Comparison of ENCODE assay signal across 7 mouse cellular contexts in the genomic region with DNA sequence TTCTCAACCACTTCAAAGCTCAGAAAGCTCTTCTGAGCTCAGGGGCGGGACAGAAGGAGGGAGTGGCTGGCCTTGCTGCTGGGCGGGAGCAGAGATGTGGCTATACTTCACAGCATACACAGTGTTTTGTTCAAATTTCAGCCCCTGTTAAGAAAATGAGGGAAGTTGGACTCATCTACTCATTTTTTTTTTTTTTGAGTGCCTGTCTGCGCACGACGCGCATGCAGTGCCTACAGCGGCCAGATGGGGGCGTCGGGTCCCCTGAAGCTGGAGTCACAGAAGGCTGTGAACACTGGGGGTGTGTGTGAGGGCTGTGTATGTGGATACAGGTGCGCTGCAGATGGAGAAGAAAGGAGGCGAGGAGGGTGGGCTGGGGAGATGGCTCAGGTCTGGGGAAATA. TPM values are rescaled to one million over a fixed set of nuclear protein-coding genes. Genes with fewer than 3 reads are reported as not detected.
DNase-seq lines count a peak whose midpoint lies in the region; ATAC-seq and TF ChIP-seq lines count a peak whose summit lies in the region.

No protein-coding gene starts in this region.

- H3K4me2 ChIP-seq in intestine, embryonic 16.5 days (ENCODE audit: low read depth, low read length) = peak overlapping the region; percentile 78
- no peak overlapping the region for H3K4me2 ChIP-seq in midbrain, embryonic 11.5 days

- peak overlapping the region; percentile 82 for H3K9ac ChIP-seq in intestine, embryonic 16.5 days (ENCODE audit: low read depth, low read length)
- H3K9ac ChIP-seq in midbrain, embryonic 11.5 days (ENCODE audit: low read length) = no peak overlapping the region

- H3K4me1 ChIP-seq in cortical plate, adult 2 months (ENCODE audit: control insufficient read depth, insufficient read depth, low read length) = peaks cover 5% of the 10 kb centered on the region
- H3K4me1 ChIP-seq in intestine, embryonic 16.5 days (ENCODE audit: control insufficient read depth, insufficient read depth, low read length) = peaks cover 58% of the 10 kb centered on the region
- H3K4me1 ChIP-seq in midbrain, embryonic 11.5 days (ENCODE audit: control insufficient read depth, insufficient read depth, low read length) = peaks cover 33% of the 10 kb centered on the region

- ATAC-seq in intestine, embryonic 16.5 days = no peak
- no peak for ATAC-seq in midbrain, embryonic 11.5 days (ENCODE audit: low FRiP score)

- intact Hi-C loops in left cerebral cortex, postnatal 4 days (cut with DNase I) = loop anchor here (10.0 kb wide), 1 partner anchor 128 kb away; the partner anchor contains the start of gene Stk11

- 3% methylated on average over 11 of the region's 11 CpGs for WGBS in intestine, embryonic 16.5 days
- 4% methylated on average over 11 of the region's 11 CpGs for WGBS in midbrain, embryonic 11.5 days

- no peaks in the 10 kb centered on the region for H3K27me3 ChIP-seq in intestine, embryonic 16.5 days (replicated peaks; ENCODE audit: control insufficient read depth, insufficient read depth, low read length)
- peaks cover 38% of the 10 kb centered on the region for H3K27me3 ChIP-seq in midbrain, embryonic 11.5 days (ENCODE audit: control insufficient read depth, insufficient read depth, low read length)

- peaks cover under 1% of the 10 kb centered on the region; the same call in 1 of the 2 replicates for H3K36me3 ChIP-seq in intestine, embryonic 16.5 days (ENCODE audit: control insufficient read depth, insufficient read depth, low read length)
- no peaks in the 10 kb centered on the region for H3K36me3 ChIP-seq in midbrain, embryonic 11.5 days (ENCODE audit: control insufficient read depth, insufficient read depth, low read length)

- no peak for TF ChIP-seq POLR2A in cortical plate, adult 2 months (IDR thresholded peaks at IDR 0.05; ENCODE audit: extremely low read depth, insufficient read depth, low read length)

- H3K27ac ChIP-seq in cortical plate, adult 2 months (ENCODE audit: insufficient read depth, low read length) = no peak overlapping the region
- H3K27ac ChIP-seq in intestine, embryonic 16.5 days (ENCODE audit: low read length) = peak overlapping the region; percentile 96
- no peak overlapping the region for H3K27ac ChIP-seq in midbrain, embryonic 11.5 days (ENCODE audit: low read depth, low read length)

- H3K9me3 ChIP-seq in intestine, embryonic 16.5 days (ENCODE audit: control insufficient read depth, low read length) = peaks cover 3% of the 10 kb centered on the region
- peaks cover 5% of the 10 kb centered on the region; the same call in 1 of the 2 replicates for H3K9me3 ChIP-seq in midbrain, embryonic 11.5 days (ENCODE audit: control insufficient read depth, low read length)

- no peak overlapping the region for H3K4me3 ChIP-seq in cortical plate, adult 2 months (ENCODE audit: insufficient read depth, low read length)
- peak overlapping the region; percentile 16 for H3K4me3 ChIP-seq in intestine, embryonic 16.5 days (ENCODE audit: low read length)
- no peak overlapping the region; the same call in 1 of the 2 replicates for H3K4me3 ChIP-seq in midbrain, embryonic 11.5 days (ENCODE audit: low read depth, low read length)

- DNase-seq in adipocyte (ENCODE audit: low spot score) = peak; percentile 63
- peak; percentile 86 to 90 for DNase-seq in gastrocnemius, postnatal 4 days (ENCODE audit: low spot score in 2 of 2)
- DNase-seq in left cerebral cortex, postnatal 4 days = peak; percentile 91
- peak; percentile 99 for DNase-seq in midbrain, embryonic 11.5 days (ENCODE audit: low spot score, missing footprints)
- DNase-seq in skeletal muscle tissue, adult 2 months (ENCODE audit: low read depth, low spot score) = peak; percentile 77

- peak; percentile 67 for TF ChIP-seq CTCF in cortical plate, adult 2 months (IDR thresholded peaks at IDR 0.05; ENCODE audit: extremely low read depth, insufficient read depth, low read length)

RNA-seq across cellular contexts. Expression of gene Cnn2, which starts 1.4 kb away (rescaled TPM):
- 8.0 and 9.0 TPM in 2 replicates for polyA plus RNA-seq in cortical plate, adult 2 months (2012; rRNA removed)
- 10 to 100 TPM; 51.0 to 55.0 TPM for total RNA-seq in gastrocnemius, postnatal 4 days (2021)
- 226 and 245 TPM in 2 replicates for polyA plus RNA-seq in intestine, embryonic 16.5 days (2015; fragmentation: Nextera tagmentation; extraction: Ambion mirVana)
- 10 to 100 TPM; 12.4 to 17.2 TPM for total RNA-seq in left cerebral cortex, postnatal 4 days (2021)
- polyA plus RNA-seq in midbrain, embryonic 11.5 days (2014; fragmentation: Nextera tagmentation; extraction: Ambion mirVana) = 158 and 160 TPM in 2 replicates

RNA-seq across cellular contexts. Expression of gene Tmem259, which starts 2.8 kb away (rescaled TPM):
- 168 and 183 TPM in 2 replicates for polyA plus RNA-seq in cortical plate, adult 2 months (2012; rRNA removed)
- 100 to 1,000 TPM; 109 to 119 TPM for total RNA-seq in gastrocnemius, postnatal 4 days (2021)
- 7.0 and 9.7 TPM in 2 replicates for polyA plus RNA-seq in intestine, embryonic 16.5 days (2015; fragmentation: Nextera tagmentation; extraction: Ambion mirVana)
- total RNA-seq in left cerebral cortex, postnatal 4 days (2021) = 100 to 1,000 TPM; 117 to 127 TPM
- polyA plus RNA-seq in midbrain, embryonic 11.5 days (2014; fragmentation: Nextera tagmentation; extraction: Ambion mirVana) = 11.9 and 13.5 TPM in 2 replicates

RNA-seq across cellular contexts. Expression of gene Abca7, which starts 9.3 kb away (rescaled TPM):
- 10.9 and 11.5 TPM in 2 replicates for polyA plus RNA-seq in cortical plate, adult 2 months (2012; rRNA removed)
- total RNA-seq in gastrocnemius, postnatal 4 days (2021) = 1 to 10 TPM; 4.8 to 4.9 TPM
- 3.3 and 3.4 TPM in 2 replicates for polyA plus RNA-seq in intestine, embryonic 16.5 days (2015; fragmentation: Nextera tagmentation; extraction: Ambion mirVana)
- total RNA-seq in left cerebral cortex, postnatal 4 days (2021) = 1 to 10 TPM; 7.2 to 8.1 TPM
- polyA plus RNA-seq in midbrain, embryonic 11.5 days (2014; fragmentation: Nextera tagmentation; extraction: Ambion mirVana) = 2.8 and 2.9 TPM in 2 replicates

RNA-seq across cellular contexts. Expression of gene Grin3b, which starts 16.4 kb away (rescaled TPM):
- polyA plus RNA-seq in cortical plate, adult 2 months (2012; rRNA removed) = 0.21 and 0.40 TPM in 2 replicates
- under 1 TPM; 0.10 to 0.27 TPM for total RNA-seq in gastrocnemius, postnatal 4 days (2021)
- polyA plus RNA-seq in intestine, embryonic 16.5 days (2015; fragmentation: Nextera tagmentation; extraction: Ambion mirVana) = 0.15 and 0.16 TPM in 2 replicates
- under 1 TPM; 0.12 to 0.30 TPM for total RNA-seq in left cerebral cortex, postnatal 4 days (2021)
- 0.22 and 0.38 TPM in 2 replicates for polyA plus RNA-seq in midbrain, embryonic 11.5 days (2014; fragmentation: Nextera tagmentation; extraction: Ambion mirVana)

RNA-seq across cellular contexts. Expression of gene Wdr18, which starts 27.0 kb away (rescaled TPM):
- polyA plus RNA-seq in cortical plate, adult 2 months (2012; rRNA removed) = 60.9 and 63.2 TPM in 2 replicates
- 10 to 100 TPM; 27.7 to 28.3 TPM for total RNA-seq in gastrocnemius, postnatal 4 days (2021)
- polyA plus RNA-seq in intestine, embryonic 16.5 days (2015; fragmentation: Nextera tagmentation; extraction: Ambion mirVana) = 86.2 and 96.6 TPM in 2 replicates
- total RNA-seq in left cerebral cortex, postnatal 4 days (2021) = 10 to 100 TPM; 51.7 to 55.8 TPM
- polyA plus RNA-seq in midbrain, embryonic 11.5 days (2014; fragmentation: Nextera tagmentation; extraction: Ambion mirVana) = 92.7 and 98.4 TPM in 2 replicates

Comparison
In these comparisons a context has a peak if more than half of its experiments do, and no peak if none do; other contexts are left out.
1. RNA of gene Cnn2, which starts 1.4 kb away (polyA plus RNA-seq): 226 to 245 TPM in intestine, embryonic 16.5 days and 158 to 160 TPM in midbrain, embryonic 11.5 days; 8.0 to 9.0 TPM in cortical plate, adult 2 months; every median in the first group is over 10 times any median in the second.
2. RNA of gene Tmem259, which starts 2.8 kb away (polyA plus RNA-seq): 168 to 183 TPM in cortical plate, adult 2 months; 11.9 to 13.5 TPM in midbrain, embryonic 11.5 days and 7.0 to 9.7 TPM in intestine, embryonic 16.5 days; every median in the first group is over 10 times any median in the second.
3. Peak in every context shown above with its lines, with median percentiles within 50 percentile points of each other: DNase-seq.